Mouse (Mus musculus) adrenal gland, adult 18-20 months (tissue): ENCODE measurements at regions not wholly inside any gene's neighbourhood (a gene's known extent, or its start where the extent isn't known, plus 50 kb on each side); places are given as distances from the start of the nearest gene placed in this dataset.
A peak's percentile ranks its signal among the peaks of the same experiment; 100 is the strongest.

Source experiments
- DNase-seq, 2 experiments: peaks; one replicate each; pipeline ENCODE4 v3.0.0; 2021 to 2022; ENCODE audit warnings: low spot score in 2 of 2

- no peak for DNase-seq
Measured at GRCm38 (mm10) chr10:67339371-67339929, 54.3 kb upstream of the Nrbf2 start.

GRCm38 (mm10) chr10:67344722-67345121 lies 59.6 kb upstream of the Nrbf2 start:
- no peak for DNase-seq

GRCm38 (mm10) chr10:67350956-67351355 lies 65.9 kb upstream of the Nrbf2 start:
- no peak for DNase-seq

GRCm38 (mm10) chr10:67360793-67361192 lies 75.7 kb upstream of the Nrbf2 start:
- DNase-seq: no peak

- no peak for DNase-seq
Measured at GRCm38 (mm10) chr10:67361281-67361680, 76.2 kb upstream of the Nrbf2 start.

GRCm38 (mm10) chr10:67364595-67364994 lies 79.5 kb upstream of the Nrbf2 start:
- no peak for DNase-seq

GRCm38 (mm10) chr10:67365158-67365557 lies 80.1 kb upstream of the Nrbf2 start:
- DNase-seq: no peak

GRCm38 (mm10) chr10:67372569-67373161 lies 87.6 kb upstream of the Nrbf2 start:
- no peak for DNase-seq

GRCm38 (mm10) chr10:67376638-67377037 lies 91.5 kb upstream of the Nrbf2 start:
- DNase-seq: no peak

GRCm38 (mm10) chr10:67377643-67378223 lies 92.6 kb upstream of the Nrbf2 start:
- peak in 1 of 2 experiments; percentile 31 for DNase-seq

- DNase-seq: no peak
Measured at GRCm38 (mm10) chr10:67380174-67380573, 95.1 kb upstream of the Nrbf2 start.

- no peak for DNase-seq
Measured at GRCm38 (mm10) chr10:67383352-67383751, 98.2 kb upstream of the Nrbf2 start.

GRCm38 (mm10) chr10:67383802-67384567 lies 98.9 kb upstream of the Nrbf2 start:
- no peak for DNase-seq

GRCm38 (mm10) chr10:67384568-67384958 lies 99.5 kb upstream of the Nrbf2 start:
- DNase-seq: no peak

- no peak for DNase-seq
Measured at GRCm38 (mm10) chr10:67385966-67386365, 100.9 kb upstream of the Nrbf2 start.

GRCm38 (mm10) chr10:67388755-67389154 lies 103.7 kb upstream of the Nrbf2 start:
- DNase-seq: no peak

GRCm38 (mm10) chr10:67400434-67400833 lies 115.3 kb upstream of the Nrbf2 start:
- DNase-seq: no peak

- DNase-seq: no peak
Measured at GRCm38 (mm10) chr10:67401409-67401808, 116.3 kb upstream of the Nrbf2 start.

GRCm38 (mm10) chr10:67417529-67417928 lies 117.7 kb upstream of the Egr2 start:
- DNase-seq: no peak

GRCm38 (mm10) chr10:67420761-67421160 lies 114.5 kb upstream of the Egr2 start:
- no peak for DNase-seq

GRCm38 (mm10) chr10:67425407-67425806 lies 109.9 kb upstream of the Egr2 start:
- DNase-seq: no peak

GRCm38 (mm10) chr10:67427220-67427619 lies 108.1 kb upstream of the Egr2 start:
- DNase-seq: no peak
